Mouse (Mus musculus) olfactory bulb, adult 2 months (tissue): Measurements from ENCODE around the gene Fry. TPM values are rescaled to one million over a fixed set of nuclear protein-coding genes. Genes with fewer than 3 reads are reported as not detected.

Experiments
- H3K27ac ChIP-seq: fragments of 200-500 bp; 2 replicates; pipeline ENCODE4 v1.5.1; 2012; ENCODE audit warnings: low read depth, low read length; ENCODE audit not compliant: insufficient read depth
- H3K4me1 ChIP-seq: fragments of 200-500 bp; 2 replicates; pipeline ENCODE4 v1.6.1; 2012; ENCODE audit warnings: low read length; ENCODE audit not compliant: control insufficient read depth, insufficient read depth
- H3K4me3 ChIP-seq: fragments of 200-500 bp; 2 replicates; pipeline ENCODE4 v1.5.1; 2012; ENCODE audit warnings: mild to moderate bottlenecking, low read depth, low read length, moderate library complexity; ENCODE audit not compliant: insufficient read depth
- CTCF ChIP-seq: fragments of 200-500 bp; IDR thresholded peaks from 2 replicates; pipeline ENCODE4 v1.5.1; 2012; ENCODE audit warnings: low read depth, mild to moderate bottlenecking, low read length, moderate library complexity; ENCODE audit not compliant: insufficient read depth
- POLR2A ChIP-seq: fragments of 200-500 bp; IDR thresholded peaks from 2 replicates; pipeline ENCODE4 v1.6.1; 2012; ENCODE audit warnings: mild to moderate bottlenecking, low read depth, low read length, moderate library complexity; ENCODE audit not compliant: insufficient read depth
- WGBS: fragments of 180-500 bp; shearing (Covaris S2); methylation state at CpG from one replicate; pipeline ENCODE4 v1.1.7; 2018; 5-methylcytosine and 5-hydroxymethylcytosine counted together
- polyA plus RNA-seq: library from polyadenylated mRNA; stranded (reverse); fragments of >200 nt; gene quantifications from 2 replicates; pipeline ENCODE4 v1.2.4, GENCODE M21; 2012; ENCODE audit warnings: low replicate concordance; ENCODE audit not compliant: missing spikeins, insufficient read depth, insufficient read length

Gene Fry
- polyA plus RNA-seq, 1 experiment = not detected

DNA sequence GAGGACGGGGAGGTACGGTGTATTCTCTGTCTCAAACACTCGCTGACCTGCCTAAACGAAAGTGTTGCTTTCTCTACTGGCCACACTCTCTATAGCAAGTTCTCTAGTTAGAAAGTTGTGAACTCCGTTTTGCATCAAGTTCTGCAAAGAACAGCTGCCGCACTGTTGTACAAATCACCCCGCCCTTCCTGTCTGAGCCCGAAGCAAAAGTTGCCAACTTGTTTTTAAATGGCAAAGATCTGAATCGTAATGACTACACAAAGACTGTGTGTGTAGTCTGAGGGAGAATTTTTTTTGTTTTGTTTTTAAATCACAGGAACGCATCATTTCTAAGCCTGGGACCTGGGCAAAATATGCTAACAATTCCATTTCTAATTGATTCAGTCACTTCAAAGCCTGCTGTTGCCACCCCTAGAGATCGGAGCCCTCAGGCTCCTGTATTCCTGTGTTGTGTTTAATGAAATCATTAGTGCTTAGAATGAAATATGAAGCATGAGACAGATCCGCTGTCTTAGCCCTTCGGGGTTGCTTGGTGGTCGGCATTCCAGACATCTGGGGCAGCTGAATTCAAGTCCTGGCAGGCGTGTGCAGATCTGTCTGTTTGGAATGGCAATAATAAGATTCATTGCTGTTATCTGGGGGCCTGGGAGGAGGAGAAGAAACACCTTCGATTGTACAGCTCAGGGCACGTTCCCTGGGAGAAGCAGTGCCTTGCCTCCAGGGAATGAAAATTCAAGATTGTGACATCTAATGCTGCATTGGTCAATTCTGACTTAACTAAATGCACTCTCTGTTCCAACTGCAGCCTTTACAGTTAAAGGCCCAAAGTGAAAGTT lies 339.7 kb downstream of the Fry start:
- Histone ChIP-seq H3K4me1 (no peaks in the 10 kb centered on the region), H3K27ac (0 out of 2 replicates have a peak overlapping the region, but pooled peaks have one; percentile 15), H3K4me3 (no peak overlapping the region)
- no peak for TF ChIP-seq POLR2A
- no peak for TF ChIP-seq CTCF
- WGBS = 45% methylated on average over 17 of the region's 17 CpGs

DNA sequence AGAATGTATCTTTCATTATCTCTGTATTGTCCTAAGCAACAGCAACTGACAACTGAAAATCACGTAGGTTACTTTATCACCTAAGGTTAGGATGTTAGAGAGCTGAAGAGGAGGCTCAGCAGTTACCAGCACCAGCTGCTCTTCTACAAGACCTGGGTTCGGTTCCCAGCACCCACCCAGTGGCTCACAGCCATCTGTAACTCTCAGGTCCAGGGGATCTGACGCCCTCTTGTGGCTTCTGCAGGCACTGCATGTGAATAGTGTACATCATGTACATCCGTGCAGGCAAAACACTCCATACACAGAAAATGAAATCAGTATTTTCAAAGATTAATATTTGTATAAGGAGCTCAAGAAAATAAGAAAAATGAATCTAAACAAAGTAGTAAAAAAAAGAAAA lies 341.4 kb downstream of the Fry start:
- WGBS = 84% methylated on average over 4 of the region's 4 CpGs
- TF ChIP-seq POLR2A = no peak
- peak; percentile 36; the same call in 1 of the 2 replicates for TF ChIP-seq CTCF
- Histone ChIP-seq H3K4me3 (no peak overlapping the region), H3K4me1 (no peaks in the 10 kb centered on the region), H3K27ac (no peak overlapping the region)

- Histone ChIP-seq H3K4me1 (peaks cover 3% of the 10 kb centered on the region), H3K4me3 (no peak overlapping the region), H3K27ac (no peak overlapping the region)
- TF ChIP-seq CTCF (no peak), POLR2A (no peak)
- 70% methylated on average over 3 of the region's 3 CpGs for WGBS
These were observed 346.3 kb downstream of the Fry start for GRCm38 (mm10) chr5:150464721-150465120.

DNA sequence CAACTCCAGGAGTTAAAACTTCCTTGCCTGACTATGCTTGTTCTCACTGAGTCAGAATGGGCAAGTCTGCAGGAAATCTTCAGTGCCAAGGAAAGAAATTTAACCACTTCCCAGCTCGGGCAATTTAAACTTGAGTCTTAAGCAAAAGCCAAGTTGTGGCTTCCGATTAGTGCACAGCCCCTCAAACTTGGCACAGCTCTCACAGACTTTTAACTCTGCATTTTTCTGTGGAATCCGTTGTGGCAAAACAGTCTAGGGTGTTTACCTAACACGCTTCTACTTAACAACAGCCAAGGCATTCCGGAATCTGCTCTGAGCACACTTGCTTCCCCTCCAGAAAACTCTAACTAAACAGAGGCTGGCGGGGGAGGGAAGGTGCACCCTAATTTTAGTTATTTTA lies 346.8 kb downstream of the Fry start:
- H3K27ac ChIP-seq = no peak overlapping the region
- H3K4me3 ChIP-seq = no peak overlapping the region
- WGBS = 64% methylated on average over 6 of the region's 6 CpGs
- peaks cover 3% of the 10 kb centered on the region for H3K4me1 ChIP-seq
- TF ChIP-seq CTCF = no peak
- no peak for TF ChIP-seq POLR2A

- no peak overlapping the region for H3K4me3 ChIP-seq
- 53% methylated on average over 12 of the region's 12 CpGs for WGBS
- TF ChIP-seq POLR2A = no peak
- TF ChIP-seq CTCF = no peak
- no peak overlapping the region for H3K27ac ChIP-seq
- peaks cover 3% of the 10 kb centered on the region for H3K4me1 ChIP-seq
These were observed 347.7 kb downstream of the Fry start for GRCm38 (mm10) chr5:150466132-150466531.

DNA sequence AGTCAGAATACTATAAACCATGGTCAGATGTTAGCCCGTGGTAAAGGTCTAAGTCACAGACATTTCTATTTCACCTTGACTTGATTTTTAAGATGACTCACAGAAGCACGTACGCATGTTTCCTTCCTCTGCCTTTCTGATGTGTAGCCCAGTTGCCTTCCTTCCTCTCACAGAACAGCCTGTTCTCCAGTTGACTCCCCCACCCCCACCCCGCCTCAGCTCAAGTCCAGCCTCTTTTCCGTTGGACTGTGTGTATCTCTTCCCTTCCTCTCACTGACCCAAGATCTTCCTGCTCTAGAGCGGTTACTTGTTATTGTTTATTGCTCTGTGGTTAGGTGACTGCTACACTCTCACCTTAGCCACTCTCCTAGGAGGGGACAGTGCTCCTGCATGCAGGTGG lies 350.0 kb downstream of the Fry start:
- Histone ChIP-seq H3K4me3 (no peak overlapping the region), H3K4me1 (peaks cover 3% of the 10 kb centered on the region), H3K27ac (no peak overlapping the region)
- TF ChIP-seq POLR2A = no peak
- no peak for TF ChIP-seq CTCF
- 77% methylated on average over 6 of the region's 6 CpGs for WGBS

DNA sequence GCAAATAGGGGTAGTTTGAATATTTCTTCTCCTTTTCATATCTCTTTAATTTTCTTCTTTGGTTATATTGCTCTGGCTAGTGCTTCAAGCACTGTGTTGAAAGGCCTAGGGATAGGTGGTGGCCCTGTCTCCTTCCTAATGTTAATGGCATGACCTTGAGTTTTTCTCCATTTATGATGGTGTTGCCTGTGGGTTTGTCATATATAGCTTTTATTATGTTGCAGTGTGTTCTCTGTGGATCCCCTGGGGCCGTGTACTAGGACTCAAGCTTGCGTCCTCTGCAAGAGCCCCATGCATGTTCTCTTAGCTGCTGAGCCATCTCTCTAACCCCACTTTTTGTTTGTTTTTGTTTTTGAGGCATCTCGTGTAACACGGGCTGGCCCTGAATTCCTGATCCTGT lies 358.9 kb downstream of the Fry start:
- Histone ChIP-seq H3K4me3 (no peak overlapping the region), H3K27ac (no peak overlapping the region), H3K4me1 (no peaks in the 10 kb centered on the region)
- no peak for TF ChIP-seq CTCF
- WGBS = 65% methylated on average over 4 of the region's 4 CpGs

DNA sequence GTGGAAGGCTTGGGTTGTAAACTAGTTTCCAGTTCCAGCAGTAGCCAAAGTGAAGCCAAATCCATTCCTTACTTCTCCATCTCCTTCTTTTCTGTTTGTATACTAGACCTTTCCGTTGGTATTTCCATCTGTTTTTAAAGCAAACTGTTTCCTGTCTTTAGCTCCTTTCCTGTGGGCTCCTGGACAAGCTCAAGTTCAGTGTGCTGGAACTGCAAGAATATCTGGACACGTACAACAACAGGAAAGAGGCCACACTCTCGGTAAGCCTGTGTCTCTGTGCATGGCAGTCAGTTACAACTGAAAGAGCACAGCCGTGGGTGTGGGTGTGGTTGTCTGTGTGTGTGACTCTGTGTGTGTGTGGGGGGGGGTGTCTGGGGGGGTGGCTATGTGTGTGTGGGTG lies 360.2 kb downstream of the Fry start:
- TF ChIP-seq CTCF (no peak), POLR2A (no peak)
- no peak overlapping the region for H3K27ac ChIP-seq
- WGBS = 81% methylated on average over 4 of the region's 4 CpGs
- no peaks in the 10 kb centered on the region for H3K4me1 ChIP-seq
- no peak overlapping the region for H3K4me3 ChIP-seq

- no peaks in the 10 kb centered on the region for H3K4me1 ChIP-seq
- no peak for TF ChIP-seq POLR2A
- no peak for TF ChIP-seq CTCF
- WGBS = 64% methylated on average over 3 of the region's 3 CpGs
- no peak overlapping the region for H3K27ac ChIP-seq
- no peak overlapping the region for H3K4me3 ChIP-seq
These were observed 366.8 kb downstream of the Fry start for GRCm38 (mm10) chr5:150485198-150485597.
